Mouse (Mus musculus): ENCODE measurements at regions not wholly inside any gene's neighbourhood (a gene's known extent, or its start where the extent isn't known, plus 50 kb on each side); places are given as distances from the start of the nearest gene placed in this dataset.
A peak's percentile ranks its signal among the peaks of the same experiment; 100 is the strongest.

GRCm38 (mm10) chr15:25305801-25306200, 107.8 kb downstream of the Basp1 start:
- 82% methylated on average over 1 of the region's 1 CpGs for WGBS
- no peaks in the 10 kb centered on the region for H3K36me3 ChIP-seq
- no peak overlapping the region for H3K4me3 ChIP-seq
- H3K27ac ChIP-seq = no peak overlapping the region
- no peak for ATAC-seq (ENCODE audit: low FRiP score, low read depth)
- no peak overlapping the region for H3K4me2 ChIP-seq (replicated peaks)
- H3K27me3 ChIP-seq = no peaks in the 10 kb centered on the region
- H3K4me1 ChIP-seq = no peaks in the 10 kb centered on the region
- H3K9ac ChIP-seq = no peak overlapping the region
- no peaks in the 10 kb centered on the region for H3K9me3 ChIP-seq

- Histone ChIP-seq H3K4me1 (no peaks in the 10 kb centered on the region), H3K9ac (no peak overlapping the region), H3K27ac (no peak overlapping the region), H3K9me3 (no peaks in the 10 kb centered on the region), H3K4me2 (replicated peaks) (no peak overlapping the region), H3K27me3 (no peaks in the 10 kb centered on the region), H3K36me3 (no peaks in the 10 kb centered on the region), H3K4me3 (no peak overlapping the region)
- 71% methylated on average over 3 of the region's 3 CpGs for WGBS
- ATAC-seq (ENCODE audit: low FRiP score, low read depth) = no peak
These were observed 110.2 kb downstream of the Basp1 start for GRCm38 (mm10) chr15:25303379-25303778.

GRCm38 (mm10) chr15:25302671-25303294, 110.8 kb downstream of the Basp1 start:
- 72% methylated on average over 8 of the region's 8 CpGs for WGBS
- H3K9me3 ChIP-seq = no peaks in the 10 kb centered on the region

GRCm38 (mm10) chr15:25301810-25302209, 111.8 kb downstream of the Basp1 start:
- no peak overlapping the region for H3K9ac ChIP-seq
- WGBS = 71% methylated on average over 3 of the region's 3 CpGs
- H3K27ac ChIP-seq = no peak overlapping the region
- no peaks in the 10 kb centered on the region for H3K27me3 ChIP-seq
- no peak for ATAC-seq (ENCODE audit: low FRiP score, low read depth)
- no peak overlapping the region for H3K4me2 ChIP-seq (replicated peaks)
- H3K9me3 ChIP-seq = no peaks in the 10 kb centered on the region
- no peaks in the 10 kb centered on the region for H3K36me3 ChIP-seq
- no peaks in the 10 kb centered on the region for H3K4me1 ChIP-seq
- H3K4me3 ChIP-seq = no peak overlapping the region

More at GRCm38 (mm10) chr15:25302671-25303294, 110.8 kb downstream of the Basp1 start:
- Histone ChIP-seq H3K4me1 (no peaks in the 10 kb centered on the region), H3K9ac (no peak overlapping the region), H3K36me3 (no peaks in the 10 kb centered on the region), H3K4me3 (no peak overlapping the region), H3K27me3 (no peaks in the 10 kb centered on the region), H3K4me2 (replicated peaks) (no peak overlapping the region), H3K27ac (no peak overlapping the region)
- ATAC-seq (ENCODE audit: low FRiP score, low read depth) = no peak

GRCm38 (mm10) chr15:25297278-25297677, 116.3 kb downstream of the Basp1 start:
- ATAC-seq (ENCODE audit: low FRiP score, low read depth) = no peak
- 82% methylated on average over 5 of the region's 5 CpGs for WGBS
- Histone ChIP-seq H3K36me3 (no peaks in the 10 kb centered on the region), H3K9ac (no peak overlapping the region), H3K4me2 (replicated peaks) (no peak overlapping the region), H3K4me3 (no peak overlapping the region), H3K9me3 (no peaks in the 10 kb centered on the region), H3K27ac (no peak overlapping the region), H3K4me1 (no peaks in the 10 kb centered on the region), H3K27me3 (peaks cover 5% of the 10 kb centered on the region; the same call in 1 of the 2 replicates)

GRCm38 (mm10) chr15:25296714-25297113, 116.8 kb downstream of the Basp1 start:
- ATAC-seq (ENCODE audit: low FRiP score, low read depth) = no peak
- 86% methylated on average over 11 of the region's 11 CpGs for WGBS

GRCm38 (mm10) chr15:25295753-25296152, 117.8 kb downstream of the Basp1 start:
- Histone ChIP-seq H3K27me3 (peaks cover 5% of the 10 kb centered on the region; the same call in 1 of the 2 replicates), H3K4me3 (no peak overlapping the region), H3K4me1 (no peaks in the 10 kb centered on the region), H3K27ac (no peak overlapping the region), H3K9ac (no peak overlapping the region), H3K36me3 (no peaks in the 10 kb centered on the region), H3K9me3 (no peaks in the 10 kb centered on the region), H3K4me2 (replicated peaks) (no peak overlapping the region)
- WGBS = 95% methylated on average over 6 of the region's 6 CpGs
- no peak for ATAC-seq (ENCODE audit: low FRiP score, low read depth)

More at GRCm38 (mm10) chr15:25296714-25297113, 116.8 kb downstream of the Basp1 start:
- Histone ChIP-seq H3K27me3 (peaks cover 5% of the 10 kb centered on the region; the same call in 1 of the 2 replicates), H3K36me3 (no peaks in the 10 kb centered on the region), H3K9me3 (no peaks in the 10 kb centered on the region), H3K4me2 (replicated peaks) (no peak overlapping the region), H3K4me3 (no peak overlapping the region), H3K9ac (no peak overlapping the region), H3K27ac (no peak overlapping the region), H3K4me1 (no peaks in the 10 kb centered on the region)

- no peak for ATAC-seq (ENCODE audit: low FRiP score, low read depth)
- Histone ChIP-seq H3K27me3 (peaks cover 10% of the 10 kb centered on the region), H3K4me1 (0 out of 2 replicates have a peak, but pooled peaks cover 5% of the 10 kb centered on the region), H3K27ac (no peak overlapping the region), H3K4me2 (replicated peaks) (no peak overlapping the region), H3K4me3 (no peak overlapping the region), H3K9ac (no peak overlapping the region), H3K9me3 (no peaks in the 10 kb centered on the region), H3K36me3 (no peaks in the 10 kb centered on the region)
- 61% methylated on average over 10 of the region's 10 CpGs for WGBS
These were observed 122.3 kb downstream of the Basp1 start for GRCm38 (mm10) chr15:25291231-25291691.

- H3K9me3 ChIP-seq = no peaks in the 10 kb centered on the region
- no peak for ATAC-seq (ENCODE audit: low FRiP score, low read depth)
- H3K4me2 ChIP-seq (replicated peaks) = no peak overlapping the region
- no peak overlapping the region for H3K9ac ChIP-seq
- H3K4me1 ChIP-seq = peaks cover 33% of the 10 kb centered on the region
- H3K27me3 ChIP-seq = peaks cover 10% of the 10 kb centered on the region
- WGBS = 51% methylated on average over 3 of the region's 3 CpGs
- no peak overlapping the region for H3K4me3 ChIP-seq
- H3K36me3 ChIP-seq = no peaks in the 10 kb centered on the region
- no peak overlapping the region for H3K27ac ChIP-seq
These were observed 125.7 kb downstream of the Basp1 start for GRCm38 (mm10) chr15:25287850-25288249.

GRCm38 (mm10) chr15:25284354-25285199, 129.0 kb downstream of the Basp1 start:
- H3K4me3 ChIP-seq = no peak overlapping the region
- H3K27me3 ChIP-seq = peaks cover 17% of the 10 kb centered on the region
- no peak overlapping the region for H3K27ac ChIP-seq
- H3K9ac ChIP-seq = no peak overlapping the region
- no peaks in the 10 kb centered on the region for H3K36me3 ChIP-seq
- ATAC-seq (ENCODE audit: low FRiP score, low read depth) = peak; percentile 69
- H3K9me3 ChIP-seq = no peaks in the 10 kb centered on the region
- 8% methylated on average over 17 of the region's 17 CpGs for WGBS
- peak overlapping the region; percentile 40 for H3K4me2 ChIP-seq (replicated peaks)
- H3K4me1 ChIP-seq = peaks cover 33% of the 10 kb centered on the region

- Histone ChIP-seq H3K9ac (no peak overlapping the region), H3K36me3 (no peaks in the 10 kb centered on the region), H3K4me2 (replicated peaks) (no peak overlapping the region), H3K4me3 (no peak overlapping the region), H3K4me1 (peaks cover 33% of the 10 kb centered on the region), H3K27ac (no peak overlapping the region), H3K27me3 (peaks cover 17% of the 10 kb centered on the region), H3K9me3 (no peaks in the 10 kb centered on the region)
- no peak for ATAC-seq (ENCODE audit: low FRiP score, low read depth)
- 89% methylated on average over 2 of the region's 2 CpGs for WGBS
These were observed 129.9 kb downstream of the Basp1 start for GRCm38 (mm10) chr15:25283713-25284112.

GRCm38 (mm10) chr15:25282346-25282745, 131.2 kb downstream of the Basp1 start:
- Histone ChIP-seq H3K36me3 (no peaks in the 10 kb centered on the region), H3K4me1 (peaks cover 33% of the 10 kb centered on the region), H3K27me3 (peaks cover 14% of the 10 kb centered on the region), H3K27ac (no peak overlapping the region), H3K9ac (no peak overlapping the region), H3K4me2 (replicated peaks) (no peak overlapping the region), H3K4me3 (no peak overlapping the region), H3K9me3 (no peaks in the 10 kb centered on the region)
- no peak for ATAC-seq (ENCODE audit: low FRiP score, low read depth)
- WGBS = 73% methylated on average over 9 of the region's 9 CpGs

Measured in limb, embryonic 13.5 days (tissue).